Mouse (Mus musculus) mammary gland, adult 2 months (tissue): ENCODE data around the gene Olfr93. TPM values are rescaled to one million over a fixed set of nuclear protein-coding genes. Genes with fewer than 3 reads are reported as not detected.

ENCODE experiments used
- polyA plus RNA-seq: library from polyadenylated mRNA; depleted of rRNA; stranded (reverse); fragments of >200 nt; gene quantifications from 2 replicates; pipeline ENCODE4 v1.2.3, GENCODE M21; 2012; ENCODE audit warnings: low replicate concordance; rRNA removed

Olfr93 gene
- polyA plus RNA-seq: not detected in 2 replicates

GRCm38 (mm10) chr17:37161394-37161793, at the start of gene Olfr93:
Gene Olfr93 (minus strand): TSS chr17:37161494.

GRCm38 (mm10) chr17:37200894-37201293, 39.6 kb upstream of the Olfr93 start, which contains the start of gene Olfr94:
Gene Olfr94 (minus strand): TSS chr17:37200994.

GRCm38 (mm10) chr17:37193656-37194055, 32.4 kb upstream of the Olfr93 start, which contains the start of gene Ubd:
Gene Ubd (plus strand): TSS chr17:37193892.

GRCm38 (mm10) chr17:37119988-37120387, 41.3 kb downstream of the Olfr93 start, which contains the start of gene Olfr92:
Gene Olfr92 (minus strand): TSS chr17:37120088.

GRCm38 (mm10) chr17:37098178-37098577, 63.1 kb downstream of the Olfr93 start, which contains the start of gene Olfr91:
Gene Olfr91 (minus strand): TSS chr17:37098278.

Other genes starting within 250 kb of the Olfr93 start
- gene Rnf39, start 218.6 kb downstream of the Olfr93 start, polyA plus RNA-seq: 5.6 and 7.9 TPM in 2 replicates
- gene Ppp1r11, start 209.8 kb downstream of the Olfr93 start, polyA plus RNA-seq: 36.0 and 37.2 TPM in 2 replicates
- gene Znrd1, start 202.9 kb downstream of the Olfr93 start, polyA plus RNA-seq: 19.6 and 23.2 TPM in 2 replicates
- 0.75 and 3.1 TPM in 2 replicates for gene Znrd1as, start 202.9 kb downstream of the Olfr93 start, polyA plus RNA-seq
- gene 2410137M14Rik, start 180.3 kb downstream of the Olfr93 start, polyA plus RNA-seq: not detected in 2 replicates
- gene H2-M5, start 172.0 kb downstream of the Olfr93 start, polyA plus RNA-seq: 0.14 and 0.27 TPM in 2 replicates
- gene Zfp57, start 160.3 kb downstream of the Olfr93 start, polyA plus RNA-seq: 1.8 and 3.7 TPM in 2 replicates
- 0.06 TPM in 1 of 2 replicates, not detected in the other for gene Mog, start 138.1 kb downstream of the Olfr93 start, polyA plus RNA-seq
- gene Gabbr1, start 115.5 kb downstream of the Olfr93 start, polyA plus RNA-seq: 29.6 and 40.7 TPM in 2 replicates
- gene Olfr90, start 73.0 kb downstream of the Olfr93 start, polyA plus RNA-seq: not detected in 2 replicates
- gene Olfr91, start 63.2 kb downstream of the Olfr93 start, polyA plus RNA-seq: not detected in 2 replicates
- not detected in 2 replicates for gene Olfr92, start 41.4 kb downstream of the Olfr93 start, polyA plus RNA-seq
- 4.3 and 5.8 TPM in 2 replicates for gene Ubd, start 32.4 kb upstream of the Olfr93 start, polyA plus RNA-seq
- gene Olfr94, start 39.5 kb upstream of the Olfr93 start, polyA plus RNA-seq: not detected in 2 replicates
- not detected in 2 replicates for gene Olfr95, start 51.6 kb upstream of the Olfr93 start, polyA plus RNA-seq
- not detected in 2 replicates for gene Olfr96, start 58.7 kb upstream of the Olfr93 start, polyA plus RNA-seq
- gene Olfr97, start 75.8 kb upstream of the Olfr93 start, polyA plus RNA-seq: not detected in 2 replicates
- not detected in 2 replicates for gene Olfr98, start 102.3 kb upstream of the Olfr93 start, polyA plus RNA-seq
- 16.8 and 24.2 TPM in 2 replicates for gene H2-M3, start 108.7 kb upstream of the Olfr93 start, polyA plus RNA-seq
- not detected in 2 replicates for gene Olfr99, start 122.0 kb upstream of the Olfr93 start, polyA plus RNA-seq
- not detected in 2 replicates for gene Olfr101, start 142.8 kb upstream of the Olfr93 start, polyA plus RNA-seq
- gene Olfr102, start 155.6 kb upstream of the Olfr93 start, polyA plus RNA-seq: not detected in 2 replicates
- gene Olfr103, start 178.2 kb upstream of the Olfr93 start, polyA plus RNA-seq: not detected in 2 replicates
- gene Olfr104-ps, start 198.1 kb upstream of the Olfr93 start, polyA plus RNA-seq: not detected in 2 replicates
- gene Olfr105-ps, start 217.5 kb upstream of the Olfr93 start, polyA plus RNA-seq: not detected in 2 replicates
- not detected in 2 replicates for gene Olfr106-ps, start 228.9 kb upstream of the Olfr93 start, polyA plus RNA-seq
- gene Olfr107, start 237.7 kb upstream of the Olfr93 start, polyA plus RNA-seq: not detected in 2 replicates